Mouse (Mus musculus) neural tube, embryonic 11.5 days (tissue): ENCODE measurements around the gene N6amt1. TPM values are rescaled to one million over a fixed set of nuclear protein-coding genes. Genes with fewer than 3 reads are reported as not detected.

Source experiments
- polyA plus RNA-seq: library from polyadenylated mRNA; unstranded; fragments of >200 nt; fragmentation: Nextera tagmentation; extraction: Ambion mirVana; gene quantifications from 2 replicates; pipeline ENCODE4 v1.2.1, GENCODE M21; 2014

Gene N6amt1
- polyA plus RNA-seq, 1 experiment from 2014 or later, result 18.4 TPM

Other genes with a start within 250 kb of the N6amt1 start
- gene Ltn1, start 78.4 kb downstream of the N6amt1 start, polyA plus RNA-seq, result 34.6 and 35.9 TPM in 2 replicates
- 13.3 and 13.6 TPM in 2 replicates for gene Rwdd2b, start 86.4 kb downstream of the N6amt1 start, polyA plus RNA-seq
- 51.4 and 53.0 TPM in 2 replicates for gene Usp16, start 100.5 kb downstream of the N6amt1 start, polyA plus RNA-seq
- 664 and 680 TPM in 2 replicates for gene Cct8, start 141.7 kb downstream of the N6amt1 start, polyA plus RNA-seq
- 0.15 TPM in 1 of 2 replicates, not detected in the other for gene Map3k7cl, start 199.1 kb downstream of the N6amt1 start, polyA plus RNA-seq